Mouse (Mus musculus) stomach, postnatal 0 days (tissue): ENCODE data around the gene Spaar.

Experiments used
- CTCF ChIP-seq: IDR thresholded peaks from 2 replicates; pipeline ENCODE4 v1.5.1; 2016; ENCODE audit warnings: antibody characterized with exemption, low read depth, mild to moderate bottlenecking, moderate library complexity
- EP300 ChIP-seq: optimal IDR thresholded peaks from 2 replicates; pipeline ENCODE3; 2016; ENCODE audit warnings: antibody characterized with exemption

- TF ChIP-seq CTCF (no peak), EP300 (no peak)
These were observed 30.0 kb downstream of the Spaar start for GRCm38 (mm10) chr4:43759571-43760418.
